Mouse (Mus musculus) liver, postnatal 0 days (tissue): Measurements from ENCODE around the gene Slc24a4.

Experiments
- CTCF ChIP-seq: sonication (generic); IDR thresholded peaks from 2 replicates; pipeline ENCODE4 v1.5.1; 2016; ENCODE audit warnings: antibody characterized with exemption, low read depth
- EP300 ChIP-seq: IDR thresholded peaks from 2 replicates; pipeline ENCODE4 v1.6.1; 2016; ENCODE audit warnings: antibody characterized with exemption, low read depth, mild to moderate bottlenecking

GRCm38 (mm10) chr12:102270776-102271405, 142.4 kb downstream of the Slc24a4 start:
- no peak for TF ChIP-seq CTCF
- no peak for TF ChIP-seq EP300
